Mouse (Mus musculus): Measurements from ENCODE around the gene Ing3. TPM values are rescaled to one million over a fixed set of nuclear protein-coding genes. Genes with fewer than 3 reads are reported as not detected.
A peak's percentile ranks its signal among the peaks of the same experiment; 100 is the strongest.

Ing3 gene
- total RNA-seq, 1 experiment from 2014 or later: 25.2 TPM

DNA sequence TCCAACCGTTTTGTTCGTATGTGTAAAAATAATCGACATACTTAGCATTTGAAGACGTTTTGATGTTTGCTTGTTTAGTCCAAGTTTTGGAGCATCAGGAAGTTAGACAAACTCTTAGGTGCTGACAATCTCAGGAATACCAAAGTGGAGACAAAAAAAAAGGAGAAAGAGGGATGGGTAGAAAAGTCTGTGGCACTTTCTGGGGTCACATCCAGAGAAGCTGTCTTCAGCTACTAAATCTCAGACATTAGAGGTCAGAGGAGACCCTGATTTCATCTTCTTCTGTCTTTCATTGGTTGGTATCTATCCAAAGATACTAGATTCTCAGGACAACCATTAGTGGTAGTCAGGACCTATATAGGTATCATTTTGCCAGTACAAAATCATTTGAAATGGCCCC is 41.8 kb downstream of the Ing3 start:
- no peak for DNase-seq

DNA sequence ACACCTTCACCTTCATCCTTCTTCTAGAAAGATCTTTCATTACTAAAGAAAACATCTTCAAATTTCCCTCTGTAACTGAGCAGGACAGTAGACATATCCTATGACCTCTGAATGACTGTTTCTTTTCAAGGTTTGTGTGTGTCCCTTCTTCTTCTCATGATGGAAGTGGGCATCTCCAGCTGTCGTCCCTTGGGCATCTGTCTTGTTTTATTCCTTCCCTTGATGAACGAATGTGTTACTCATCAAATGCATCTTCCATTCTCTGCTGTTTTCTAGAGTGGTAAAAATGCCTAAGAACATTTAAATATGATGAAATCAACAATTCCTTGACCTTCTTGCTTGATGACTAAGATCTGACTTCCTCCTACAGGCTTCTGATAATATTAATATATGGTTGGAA is 43.7 kb downstream of the Ing3 start:
- no peak for DNase-seq

DNA sequence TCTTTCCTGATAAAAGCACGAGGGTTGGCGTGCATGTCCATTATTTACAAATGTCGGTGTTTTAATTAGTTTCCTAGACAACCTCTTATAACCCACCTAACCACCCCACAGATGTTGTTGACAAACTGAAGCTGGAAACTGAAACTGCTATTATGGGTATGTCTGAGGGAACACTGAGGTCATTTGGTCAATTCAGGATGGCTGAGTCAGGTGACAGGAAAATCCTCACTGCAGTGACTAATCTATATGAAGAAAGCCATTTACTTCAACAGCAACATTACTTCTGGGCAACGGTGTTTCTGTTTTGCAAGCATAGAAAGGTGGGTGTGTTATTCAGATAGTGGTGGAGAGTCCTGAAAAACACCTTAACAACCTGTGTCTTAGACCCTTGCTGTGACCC is 48.8 kb downstream of the Ing3 start:
- DNase-seq: no peak

DNA sequence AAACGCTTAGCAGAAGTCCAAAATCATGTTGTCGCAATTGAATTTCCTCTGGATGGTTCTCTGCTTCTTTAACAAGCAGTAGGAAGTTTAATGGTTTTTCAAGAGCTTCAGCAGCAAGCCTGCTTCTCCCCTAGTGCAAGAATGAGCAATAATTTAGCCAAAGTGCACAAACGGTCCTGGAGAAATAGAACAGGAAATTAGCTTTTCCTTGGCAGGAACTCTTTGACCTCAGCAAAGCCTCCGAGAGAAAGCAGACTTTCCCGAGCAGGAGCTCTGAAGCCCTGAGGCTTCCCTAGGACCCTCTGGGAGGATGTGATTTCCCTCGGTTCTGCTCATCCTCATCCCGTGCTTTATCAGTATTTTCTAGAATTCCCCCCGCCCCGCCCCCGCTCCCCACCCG is 49.7 kb downstream of the Ing3 start:
- no peak for DNase-seq

DNA sequence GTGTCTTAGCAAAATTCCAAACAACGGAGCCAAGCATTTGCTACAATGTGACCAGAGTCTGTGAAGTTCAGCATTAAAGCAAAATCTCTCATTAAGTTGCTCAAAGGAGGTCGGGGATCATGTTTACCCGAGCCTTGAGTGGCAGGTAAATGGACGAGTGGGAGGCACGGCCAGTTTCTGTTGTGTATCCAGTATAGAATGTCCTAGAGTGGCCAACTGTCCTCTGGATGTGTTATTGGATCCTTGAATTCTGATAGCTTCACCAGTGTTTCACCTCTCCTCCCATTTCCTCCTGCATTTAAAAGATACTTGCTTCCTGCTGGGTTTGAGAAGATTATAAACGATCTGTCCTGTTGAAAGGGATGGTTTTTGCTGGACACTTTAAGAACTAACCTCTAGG is 50.7 kb downstream of the Ing3 start:
- DNase-seq: no peak

DNA sequence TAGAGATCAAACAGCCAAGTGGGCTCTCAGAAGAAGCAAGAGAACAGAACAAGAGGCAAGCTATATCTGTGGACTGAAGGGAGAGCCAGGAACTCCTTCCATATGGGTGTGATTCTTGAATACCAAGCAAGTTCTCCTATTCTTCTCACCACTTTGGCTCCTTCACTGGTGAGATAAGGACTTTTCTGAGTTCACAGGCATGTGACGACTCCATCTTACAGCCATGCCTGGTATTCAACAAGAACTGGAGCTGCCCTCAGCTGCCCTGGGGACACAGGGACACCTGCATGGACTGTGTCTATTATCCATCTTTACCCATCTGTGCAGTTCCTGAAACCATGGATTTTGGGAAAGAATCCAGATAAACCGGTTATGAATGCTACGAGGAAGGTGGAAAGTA is 51.5 kb downstream of the Ing3 start:
- no peak for DNase-seq

DNA sequence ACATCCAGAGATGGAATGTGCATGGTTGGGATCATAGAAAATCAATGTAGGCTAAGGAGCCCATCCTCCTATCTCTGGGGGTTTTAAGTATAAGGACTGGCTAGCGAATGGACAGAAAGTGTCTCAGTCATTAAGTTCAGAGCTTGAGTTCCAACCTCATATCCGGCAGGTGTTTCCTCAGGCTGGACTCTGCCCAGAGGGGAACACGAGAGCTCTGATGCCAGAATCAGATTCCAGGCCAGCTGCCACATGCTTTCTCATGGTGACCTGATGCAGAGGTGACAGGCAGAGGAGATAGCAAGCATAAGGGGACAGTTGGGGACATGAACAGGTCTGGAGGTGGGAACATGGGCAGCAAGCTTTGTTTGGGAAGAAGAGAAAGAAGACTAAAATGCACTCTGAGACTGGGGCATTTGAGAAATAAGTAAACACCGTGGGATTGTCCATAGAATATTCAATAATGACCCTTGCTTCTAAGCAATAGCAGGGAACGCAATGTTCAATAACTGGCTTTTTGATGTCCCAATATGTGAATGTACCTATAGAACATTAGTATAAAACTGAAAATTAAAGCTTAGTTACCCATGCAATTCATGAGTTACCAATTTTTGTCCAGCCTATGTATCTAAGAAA is 52.0 kb downstream of the Ing3 start:
- peak; percentile 31 for DNase-seq

DNA sequence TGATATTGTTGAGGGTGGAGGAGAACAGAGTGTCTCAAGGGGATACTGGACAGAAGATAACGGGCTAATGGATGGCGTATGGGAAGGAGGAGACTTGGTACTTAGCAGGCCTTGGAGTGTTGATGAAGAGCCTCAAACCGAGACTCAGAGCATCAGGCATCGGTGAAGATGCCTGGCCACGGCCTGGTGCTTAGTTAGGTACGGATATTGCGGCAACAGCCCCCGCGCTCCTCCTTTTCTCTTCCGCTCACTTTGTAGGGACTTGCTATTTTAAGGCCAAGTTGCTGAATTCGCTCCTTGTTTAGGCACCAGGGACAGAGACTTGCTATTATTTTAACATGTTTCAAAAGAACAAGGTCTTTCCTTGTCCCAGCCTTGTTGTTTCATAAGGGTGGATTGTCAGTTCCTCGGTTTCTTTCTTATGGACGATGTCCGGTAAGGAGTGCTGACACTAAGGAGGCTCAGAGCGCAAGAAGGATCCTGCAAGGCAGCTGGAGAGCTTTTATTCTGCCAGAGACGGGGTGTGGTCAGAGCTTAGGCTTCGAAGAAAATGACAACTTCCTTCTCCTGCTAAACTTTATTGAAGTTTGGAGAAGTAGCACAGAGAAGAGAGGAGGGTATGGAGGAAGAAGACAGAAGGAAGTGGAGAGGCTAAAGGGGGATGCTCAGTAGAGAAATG is 53.3 kb downstream of the Ing3 start:
- DNase-seq: no peak

DNA sequence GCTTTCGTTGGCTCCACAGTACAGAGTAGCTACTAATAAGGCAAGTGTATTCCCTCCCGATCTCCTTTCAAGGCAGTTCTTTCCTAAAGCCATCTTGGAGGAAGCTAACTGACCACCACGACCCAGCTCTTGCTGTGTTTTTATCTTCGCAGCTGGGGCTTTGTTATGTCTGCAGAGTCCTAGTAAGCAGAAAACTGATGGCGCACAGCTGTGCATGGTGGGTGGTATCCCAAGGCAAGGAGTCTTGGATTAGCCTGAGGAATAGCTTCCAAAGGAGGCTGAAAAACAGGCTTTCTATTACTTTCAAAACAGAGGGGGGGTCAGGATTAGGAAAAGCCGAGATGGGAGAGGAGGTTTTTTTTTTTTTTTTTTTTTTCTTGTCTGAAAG is 53.8 kb downstream of the Ing3 start:
- DNase-seq: no peak

DNA sequence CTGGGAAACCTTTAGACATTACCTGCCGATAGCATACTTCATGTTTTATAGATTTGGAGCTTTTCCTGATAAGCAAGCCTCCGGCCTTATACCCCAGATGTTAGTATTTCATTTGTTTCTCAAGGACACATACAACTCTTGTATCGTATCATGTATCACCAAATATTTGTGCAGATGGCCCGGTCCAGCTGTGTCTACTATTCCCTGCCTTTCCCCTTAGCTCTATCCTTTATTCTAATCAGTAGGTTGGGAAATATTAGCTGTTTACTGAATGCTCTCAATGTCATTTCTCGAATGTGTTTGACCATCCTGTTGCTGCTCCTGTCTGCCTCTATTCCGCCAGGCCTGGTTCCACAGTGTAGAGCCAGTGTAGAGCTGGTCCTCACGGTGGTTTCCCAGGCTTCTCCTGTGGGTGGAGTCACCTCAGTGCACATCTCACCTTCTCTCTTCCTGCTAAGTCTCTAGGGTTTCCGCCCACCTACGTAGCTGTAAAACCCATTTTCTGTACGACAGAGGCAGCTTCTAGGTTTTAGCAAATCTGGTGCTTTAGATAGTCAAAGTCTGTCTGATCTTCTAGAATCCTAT is 54.7 kb downstream of the Ing3 start:
- DNase-seq: no peak

DNA sequence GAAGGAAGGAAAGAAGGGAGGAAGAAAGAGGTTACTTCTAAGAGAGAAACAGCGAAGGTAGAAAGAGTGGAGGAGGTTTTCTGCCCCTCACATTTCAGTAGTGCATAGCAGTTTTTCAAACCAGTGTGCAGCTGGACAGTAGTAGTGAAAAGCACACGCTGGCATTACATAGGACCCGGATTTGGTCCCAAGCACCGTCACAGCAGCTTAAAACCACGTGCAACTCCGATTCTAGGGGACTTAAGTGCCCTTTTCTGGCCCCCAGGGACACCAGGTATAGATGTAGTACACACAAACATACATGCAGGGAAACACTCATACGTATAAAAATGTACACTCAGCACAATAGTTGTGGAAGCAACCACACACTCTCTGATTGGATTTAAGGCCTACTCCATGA is 59.0 kb downstream of the Ing3 start:
- DNase-seq: no peak

DNA sequence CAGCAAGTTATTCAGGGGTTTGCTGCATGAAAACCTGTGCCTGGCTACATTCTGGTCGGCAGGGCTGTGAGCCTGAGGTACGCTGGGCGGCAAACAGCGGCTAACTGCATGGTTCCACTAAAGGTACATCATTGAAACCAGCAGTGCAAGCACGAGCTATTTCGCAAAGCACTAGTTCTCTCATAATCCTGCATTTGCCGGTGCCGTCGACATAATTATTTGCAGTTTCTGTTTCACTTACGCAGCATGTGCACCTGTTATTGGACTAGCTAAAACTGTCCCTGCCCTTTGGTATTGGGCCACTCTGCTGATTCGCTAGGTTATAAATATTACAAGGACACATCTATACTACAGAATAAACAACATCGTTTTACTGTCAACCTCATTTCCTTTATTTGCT is 60.9 kb downstream of the Ing3 start:
- no peak for DNase-seq

DNA sequence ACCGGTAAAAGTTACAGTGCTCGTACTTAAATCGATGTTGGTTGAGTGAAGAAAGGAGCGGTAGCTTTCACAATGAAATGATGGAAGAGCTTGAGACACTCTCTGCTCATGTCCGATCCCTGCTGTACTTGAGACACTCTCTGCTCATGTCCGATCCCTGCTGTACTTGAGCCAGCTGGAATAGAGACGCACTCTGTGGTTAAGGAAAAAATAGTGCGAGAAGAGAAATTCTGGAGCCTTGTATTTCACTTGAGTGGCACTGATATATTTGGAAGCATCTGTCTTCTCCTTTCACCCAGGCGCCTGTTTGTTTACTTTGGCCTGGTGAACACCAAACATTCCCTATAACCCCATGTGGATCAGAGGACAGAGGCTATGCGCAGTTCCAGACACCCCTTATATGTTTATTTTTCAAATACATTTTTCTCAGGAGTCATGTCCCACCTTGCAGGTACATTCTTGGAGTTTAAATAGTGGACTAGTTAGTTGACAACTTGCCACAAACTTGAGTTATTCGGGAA is 61.5 kb downstream of the Ing3 start:
- no peak for DNase-seq

DNA sequence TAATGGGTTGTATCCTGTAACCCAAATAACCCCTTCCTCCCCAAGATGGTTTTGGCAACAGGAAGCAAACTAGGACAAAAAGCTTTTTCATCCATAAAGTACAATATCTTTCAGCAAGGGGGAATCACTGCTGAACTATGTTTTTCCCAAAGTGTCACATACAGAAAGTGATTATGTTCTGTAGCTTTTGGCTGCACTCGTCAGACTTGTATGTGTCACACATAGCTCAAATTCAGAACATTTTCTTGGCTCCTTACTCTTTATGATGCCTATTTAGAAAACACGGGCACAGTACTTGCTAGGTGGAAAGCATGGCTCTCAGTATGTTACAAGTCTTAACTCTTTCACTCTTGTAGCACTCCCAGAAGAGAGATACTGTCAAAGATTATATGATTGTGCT is 62.2 kb downstream of the Ing3 start:
- DNase-seq: no peak

DNA sequence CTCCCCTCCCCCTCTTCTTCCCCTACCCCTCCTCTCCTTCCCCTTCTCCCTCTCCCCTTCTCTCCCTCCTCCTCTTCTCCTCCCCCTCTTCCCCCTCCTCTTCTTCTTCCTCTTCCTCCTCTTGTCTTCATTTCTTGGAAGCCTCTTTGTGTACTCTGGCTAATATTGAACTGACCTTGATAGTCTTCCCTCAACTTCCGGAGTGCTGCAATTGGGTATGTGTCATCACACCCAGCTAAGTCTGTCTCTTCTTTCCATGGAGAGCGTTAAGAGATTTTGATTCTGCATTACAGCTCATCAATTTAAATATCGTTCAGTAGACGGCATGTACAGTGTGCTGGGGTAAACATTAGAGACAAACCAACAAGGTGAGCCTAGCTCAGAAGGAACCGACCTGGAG is 62.7 kb downstream of the Ing3 start:
- no peak for DNase-seq

DNA sequence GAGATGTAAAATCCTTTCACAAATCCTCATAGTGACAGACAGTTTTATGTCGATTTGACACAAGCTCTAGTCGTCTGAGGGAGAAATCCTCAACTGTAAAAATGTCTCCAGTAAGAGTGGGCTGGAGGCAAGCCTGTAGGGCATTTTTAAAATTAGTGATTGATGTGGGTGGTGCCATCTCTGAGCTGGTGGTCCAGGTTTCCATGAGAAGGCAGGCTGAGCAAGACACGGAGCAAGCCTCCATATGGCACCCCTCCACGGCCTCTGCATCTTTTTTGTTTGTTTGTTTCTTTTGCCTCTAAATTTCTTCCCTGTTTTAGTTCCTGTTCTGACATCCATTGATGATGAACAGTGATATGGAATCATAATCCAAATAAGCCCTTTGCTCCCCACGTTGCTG is 63.1 kb downstream of the Ing3 start:
- DNase-seq: no peak

DNA sequence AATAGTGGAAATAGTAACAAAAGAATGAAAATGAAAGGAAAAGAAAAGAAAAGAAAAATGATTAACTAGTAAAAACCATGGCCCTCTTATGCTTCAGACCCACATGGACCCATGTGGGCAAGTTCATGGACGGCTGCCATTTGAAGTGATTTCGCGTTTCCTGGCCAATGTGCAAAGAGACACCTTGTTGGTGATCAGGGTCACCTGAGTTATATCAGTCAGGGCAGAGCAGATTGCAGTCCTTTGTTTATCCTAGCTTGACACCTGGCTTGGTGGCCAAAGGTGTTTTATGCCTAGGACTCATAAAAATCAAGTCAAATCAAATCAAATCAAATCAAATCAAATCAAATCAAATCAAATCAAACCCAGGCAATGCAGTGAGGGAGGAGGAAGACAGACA is 64.0 kb downstream of the Ing3 start:
- DNase-seq: no peak

DNA sequence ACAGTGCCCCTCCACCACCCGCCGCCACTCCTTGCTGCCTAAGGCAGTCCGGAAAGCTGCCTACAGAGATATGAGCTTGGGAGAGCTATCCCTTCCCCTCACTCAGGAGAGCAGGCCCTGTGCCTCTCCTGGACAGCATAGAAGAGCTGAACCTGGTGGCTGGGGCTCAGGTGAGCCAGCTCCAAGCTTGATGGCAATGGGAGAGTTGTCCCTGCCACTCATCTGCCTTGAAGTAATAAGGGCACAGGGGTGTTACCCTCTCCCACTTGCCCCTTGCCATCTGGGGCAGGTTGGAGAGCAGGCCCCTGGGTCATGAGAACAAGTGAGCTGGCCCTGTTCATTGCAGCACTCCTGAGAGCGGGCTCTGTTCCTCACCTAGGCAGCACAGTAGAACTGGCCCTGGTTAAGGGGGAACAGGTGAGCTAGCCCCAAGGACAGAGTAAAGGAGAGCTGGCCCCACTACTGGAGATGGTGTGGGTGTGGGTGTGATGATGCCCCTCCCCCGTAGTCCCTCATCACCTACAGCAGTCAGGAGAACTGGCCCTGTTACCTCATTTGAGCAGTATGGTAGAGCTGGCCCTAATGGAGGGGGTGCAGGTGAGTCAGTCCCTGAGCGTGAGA is 65.0 kb downstream of the Ing3 start:
- DNase-seq: no peak

DNA sequence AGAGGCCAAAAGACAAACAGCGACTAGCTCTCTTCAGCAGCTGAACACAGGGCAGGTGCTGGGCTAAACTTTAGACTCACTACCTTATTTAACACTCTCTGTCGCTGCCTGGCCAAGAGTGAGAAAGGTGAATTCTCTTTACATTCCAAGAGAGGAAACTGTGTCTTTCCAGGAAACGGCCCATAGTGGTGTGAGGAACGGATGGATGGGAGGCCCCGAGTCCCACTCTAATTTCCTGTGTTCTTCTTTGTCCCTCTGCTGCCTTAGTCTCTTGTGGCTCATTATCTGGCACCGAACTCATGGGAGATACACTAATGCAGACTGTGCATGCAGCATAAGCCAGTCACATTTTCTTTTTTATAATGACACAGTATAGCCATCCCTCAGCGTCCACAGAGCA is 68.3 kb downstream of the Ing3 start:
- no peak for DNase-seq

DNA sequence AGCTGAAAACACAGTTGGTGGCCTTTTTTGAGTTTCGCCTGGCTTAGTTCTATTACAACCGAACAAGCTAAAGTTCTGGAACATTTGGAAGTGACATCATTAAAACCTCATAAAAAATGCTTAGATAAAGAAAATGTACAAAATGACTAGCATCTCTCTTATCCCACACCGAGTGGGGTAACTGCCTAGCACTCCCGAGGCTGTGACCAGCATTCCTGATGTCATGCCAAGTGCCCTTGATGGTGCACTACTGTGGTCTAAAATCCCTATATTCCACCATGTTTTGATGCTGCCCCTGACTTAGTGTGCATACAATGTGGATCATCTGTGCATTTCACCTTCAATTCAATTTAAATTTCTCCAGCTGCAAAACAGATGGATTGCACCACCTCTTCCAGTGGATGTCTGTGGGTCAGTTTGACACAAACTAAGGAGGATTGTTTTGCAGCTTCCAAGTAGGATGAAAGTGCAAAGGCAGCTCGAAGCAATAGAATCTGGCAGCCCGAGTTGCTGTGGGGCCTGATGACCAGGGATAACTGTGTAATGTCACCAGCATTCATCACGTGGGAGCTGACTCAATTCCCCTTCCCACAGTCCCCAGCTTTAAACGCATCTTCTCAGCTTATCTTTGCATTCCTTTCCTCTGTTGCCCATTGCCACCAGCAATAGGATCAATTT is 69.5 kb downstream of the Ing3 start:
- no peak for DNase-seq

DNA sequence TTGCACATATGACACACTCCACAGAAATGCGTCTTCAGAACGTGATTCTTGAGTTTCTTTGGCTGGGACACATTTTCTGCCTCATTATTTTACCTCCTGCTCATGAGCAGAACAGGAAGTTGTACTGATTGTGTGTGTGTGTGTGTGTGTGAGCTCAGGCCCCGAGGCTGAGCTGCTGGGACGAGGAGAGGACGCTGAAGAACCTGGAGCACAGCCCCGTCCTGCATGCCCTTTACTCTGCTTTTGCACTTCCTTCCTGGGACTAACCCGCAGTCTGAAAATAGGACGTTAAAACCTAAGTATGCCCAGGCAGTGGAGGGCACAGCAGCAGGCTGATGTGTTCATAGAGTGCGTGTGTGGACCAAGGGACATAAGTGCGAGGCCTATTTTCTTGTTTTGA is 70.3 kb downstream of the Ing3 start:
- DNase-seq: no peak

DNA sequence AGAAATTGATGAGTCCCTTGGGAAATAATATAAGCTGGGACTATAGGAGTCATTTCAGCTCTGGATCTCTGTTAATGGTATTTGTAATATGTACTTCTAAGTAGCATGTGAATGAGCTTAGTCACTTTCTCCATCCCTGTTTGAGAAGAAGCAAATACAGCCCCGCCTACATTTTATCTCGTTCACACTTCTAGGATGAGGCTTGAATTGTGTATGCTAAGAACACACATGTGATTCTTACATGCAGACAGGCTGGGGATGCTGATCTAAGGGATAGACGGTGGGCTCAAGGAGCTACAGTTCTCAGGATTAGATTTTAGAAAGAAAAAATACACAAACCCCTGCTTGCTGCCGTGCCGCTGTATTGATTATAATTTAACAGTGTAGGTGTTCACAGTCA is 71.3 kb downstream of the Ing3 start:
- DNase-seq: no peak

DNA sequence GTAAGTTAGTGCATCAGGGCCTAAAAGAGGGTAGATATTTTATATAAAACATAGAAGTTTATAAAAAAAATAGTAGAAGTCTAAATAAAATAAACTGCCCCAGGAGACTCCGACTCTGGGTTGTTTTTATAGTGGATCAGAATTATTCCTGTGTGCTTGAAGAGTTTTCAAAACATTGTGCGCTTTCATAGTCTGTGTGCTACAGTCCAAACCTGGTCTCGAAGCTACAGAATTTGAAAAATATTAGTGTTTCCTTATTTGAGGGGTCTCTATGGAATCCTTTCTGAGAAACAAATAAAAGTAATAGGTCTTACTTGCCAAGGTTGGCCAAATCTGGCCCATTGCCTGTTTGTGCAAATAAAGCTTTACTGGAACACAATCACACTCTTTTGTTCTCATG is 71.9 kb downstream of the Ing3 start:
- DNase-seq: no peak

Measured in adrenal gland, postnatal 25 days (tissue).